Mouse (Mus musculus): ENCODE measurements at regions not wholly inside any gene's neighbourhood (a gene's known extent, or its start where the extent isn't known, plus 50 kb on each side); places are given as distances from the start of the nearest gene placed in this dataset.

DNA sequence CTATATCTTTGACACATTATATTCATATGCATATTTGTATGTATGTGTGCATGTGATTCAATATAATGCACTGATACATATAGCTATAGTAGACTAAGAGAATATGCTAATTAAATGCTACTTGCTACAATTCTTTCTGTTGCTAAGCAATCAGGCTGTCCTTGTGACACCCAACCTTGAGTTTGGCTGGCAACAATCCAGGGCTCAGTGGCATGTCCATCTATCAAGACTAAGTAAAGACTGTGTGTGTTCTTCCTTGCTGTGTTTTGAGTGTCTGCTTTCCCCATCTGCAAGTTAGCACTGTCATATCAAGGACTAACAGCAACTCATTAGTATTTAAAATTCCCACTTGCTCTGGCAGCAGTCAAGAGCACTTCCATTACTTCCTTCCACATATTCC, 301.2 kb upstream of the Chl1 start:
- H3K27ac ChIP-seq (ENCODE audit: low read length) = no peak overlapping the region
- H3K27me3 ChIP-seq (replicated peaks; ENCODE audit: insufficient read depth, low read length) = no peaks in the 10 kb centered on the region
- no peaks in the 10 kb centered on the region for H3K9me3 ChIP-seq (ENCODE audit: low read length)
- H3K4me2 ChIP-seq (replicated peaks; ENCODE audit: low read depth, low read length) = no peak overlapping the region
- ATAC-seq = no peak
- no peaks in the 10 kb centered on the region for H3K36me3 ChIP-seq (ENCODE audit: insufficient read depth, low read length)
- H3K4me3 ChIP-seq (ENCODE audit: low read depth, low read length) = no peak overlapping the region
- TF ChIP-seq CTCF (IDR thresholded peaks at IDR 0.05) = no peak
- no peak for TF ChIP-seq EP300 (IDR thresholded peaks at IDR 0.05)
- no peak for DNase-seq (ENCODE audit: low spot score)
- no peaks in the 10 kb centered on the region for H3K4me1 ChIP-seq (ENCODE audit: insufficient read depth, low read depth, low read length)
- no peak overlapping the region for H3K9ac ChIP-seq (replicated peaks; ENCODE audit: low read depth)

GRCm38 (mm10) chr6:103213160-103213559, 297.2 kb upstream of the Chl1 start:
- Histone ChIP-seq H3K4me3 (ENCODE audit: low read depth, low read length) (no peak overlapping the region), H3K27ac (ENCODE audit: low read length) (no peak overlapping the region), H3K36me3 (ENCODE audit: insufficient read depth, low read length) (no peaks in the 10 kb centered on the region), H3K4me2 (replicated peaks; ENCODE audit: low read depth, low read length) (no peak overlapping the region), H3K27me3 (replicated peaks; ENCODE audit: insufficient read depth, low read length) (no peaks in the 10 kb centered on the region), H3K4me1 (ENCODE audit: insufficient read depth, low read depth, low read length) (no peaks in the 10 kb centered on the region), H3K9ac (replicated peaks; ENCODE audit: low read depth) (no peak overlapping the region), H3K9me3 (ENCODE audit: low read length) (no peaks in the 10 kb centered on the region)
- no peak for TF ChIP-seq CTCF (IDR thresholded peaks at IDR 0.05)
- no peak for TF ChIP-seq EP300 (IDR thresholded peaks at IDR 0.05)
- WGBS = 36% methylated on average over 6 of the region's 6 CpGs
- no peak; the same call in 1 of the 2 replicates for ATAC-seq
- DNase-seq (ENCODE audit: low spot score) = peak; percentile 9

GRCm38 (mm10) chr6:103236896-103237295, 273.5 kb upstream of the Chl1 start:
- TF ChIP-seq CTCF (IDR thresholded peaks at IDR 0.05) (no peak), EP300 (IDR thresholded peaks at IDR 0.05) (no peak)
- Histone ChIP-seq H3K27me3 (replicated peaks; ENCODE audit: insufficient read depth, low read length) (no peaks in the 10 kb centered on the region), H3K36me3 (ENCODE audit: insufficient read depth, low read length) (no peaks in the 10 kb centered on the region), H3K27ac (ENCODE audit: low read length) (no peak overlapping the region), H3K4me1 (ENCODE audit: insufficient read depth, low read depth, low read length) (no peaks in the 10 kb centered on the region), H3K9me3 (ENCODE audit: low read length) (no peaks in the 10 kb centered on the region), H3K4me3 (ENCODE audit: low read depth, low read length) (no peak overlapping the region), H3K4me2 (replicated peaks; ENCODE audit: low read depth, low read length) (no peak overlapping the region), H3K9ac (replicated peaks; ENCODE audit: low read depth) (no peak overlapping the region)
- DNase-seq (ENCODE audit: low spot score) (no peak), ATAC-seq (no peak)

DNA sequence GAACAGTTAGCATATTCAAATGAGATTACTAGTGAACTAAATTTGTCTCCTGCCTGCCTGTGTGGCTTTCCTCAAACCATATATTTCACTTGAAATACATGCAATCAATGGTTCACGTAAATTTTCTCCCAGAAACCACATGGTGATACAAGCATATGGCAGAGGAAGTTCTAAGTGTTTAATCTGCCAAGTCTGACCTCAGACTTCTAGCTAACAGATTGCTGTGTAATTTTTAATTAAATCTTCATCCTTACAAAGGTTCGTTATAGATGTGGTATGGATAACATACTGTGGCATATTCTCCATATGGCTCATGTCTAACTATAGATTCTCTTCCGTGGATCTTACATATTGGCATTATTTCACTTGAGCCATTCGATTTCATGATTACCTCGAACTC, 241.4 kb upstream of the Chl1 start:
- H3K27ac ChIP-seq (ENCODE audit: low read length) = no peak overlapping the region
- no peaks in the 10 kb centered on the region for H3K9me3 ChIP-seq (ENCODE audit: low read length)
- H3K4me3 ChIP-seq (ENCODE audit: low read depth, low read length) = no peak overlapping the region
- no peaks in the 10 kb centered on the region for H3K4me1 ChIP-seq (ENCODE audit: insufficient read depth, low read depth, low read length)
- DNase-seq (ENCODE audit: low spot score) (no peak), ATAC-seq (no peak)
- no peaks in the 10 kb centered on the region for H3K27me3 ChIP-seq (replicated peaks; ENCODE audit: insufficient read depth, low read length)
- WGBS = 79% methylated on average over 5 of the region's 5 CpGs
- TF ChIP-seq EP300 (IDR thresholded peaks at IDR 0.05) (no peak), CTCF (IDR thresholded peaks at IDR 0.05) (no peak)
- no peaks in the 10 kb centered on the region for H3K36me3 ChIP-seq (ENCODE audit: insufficient read depth, low read length)
- H3K4me2 ChIP-seq (replicated peaks; ENCODE audit: low read depth, low read length) = no peak overlapping the region
- H3K9ac ChIP-seq (replicated peaks; ENCODE audit: low read depth) = no peak overlapping the region

- no peak for TF ChIP-seq EP300 (IDR thresholded peaks at IDR 0.05)
- TF ChIP-seq CTCF (IDR thresholded peaks at IDR 0.05) = no peak
- no peak overlapping the region for H3K4me2 ChIP-seq (replicated peaks; ENCODE audit: low read depth, low read length)
- no peaks in the 10 kb centered on the region for H3K4me1 ChIP-seq (ENCODE audit: insufficient read depth, low read depth, low read length)
- H3K36me3 ChIP-seq (ENCODE audit: insufficient read depth, low read length) = no peaks in the 10 kb centered on the region
- WGBS = 58% methylated on average over 3 of the region's 3 CpGs
- no peak for DNase-seq (ENCODE audit: low spot score)
- H3K4me3 ChIP-seq (ENCODE audit: low read depth, low read length) = no peak overlapping the region
- H3K9ac ChIP-seq (replicated peaks; ENCODE audit: low read depth) = no peak overlapping the region
- H3K27ac ChIP-seq (ENCODE audit: low read length) = no peak overlapping the region
- H3K9me3 ChIP-seq (ENCODE audit: low read length) = no peaks in the 10 kb centered on the region
- no peak for ATAC-seq
- no peaks in the 10 kb centered on the region for H3K27me3 ChIP-seq (replicated peaks; ENCODE audit: insufficient read depth, low read length)
Observed at GRCm38 (mm10) chr6:103272216-103272615, 238.2 kb upstream of the Chl1 start.

GRCm38 (mm10) chr6:103275071-103275470, 235.3 kb upstream of the Chl1 start:
- TF ChIP-seq CTCF (IDR thresholded peaks at IDR 0.05) (no peak), EP300 (IDR thresholded peaks at IDR 0.05) (no peak)
- no peaks in the 10 kb centered on the region for H3K9me3 ChIP-seq (ENCODE audit: low read length)
- WGBS = 51% methylated on average over 4 of the region's 4 CpGs
- H3K4me1 ChIP-seq (ENCODE audit: insufficient read depth, low read depth, low read length) = no peaks in the 10 kb centered on the region
- no peak overlapping the region for H3K4me2 ChIP-seq (replicated peaks; ENCODE audit: low read depth, low read length)
- no peak overlapping the region for H3K9ac ChIP-seq (replicated peaks; ENCODE audit: low read depth)
- H3K27me3 ChIP-seq (replicated peaks; ENCODE audit: insufficient read depth, low read length) = no peaks in the 10 kb centered on the region
- ATAC-seq = no peak
- H3K36me3 ChIP-seq (ENCODE audit: insufficient read depth, low read length) = no peaks in the 10 kb centered on the region
- H3K27ac ChIP-seq (ENCODE audit: low read length) = no peak overlapping the region
- no peak for DNase-seq (ENCODE audit: low spot score)
- H3K4me3 ChIP-seq (ENCODE audit: low read depth, low read length) = no peak overlapping the region

DNA sequence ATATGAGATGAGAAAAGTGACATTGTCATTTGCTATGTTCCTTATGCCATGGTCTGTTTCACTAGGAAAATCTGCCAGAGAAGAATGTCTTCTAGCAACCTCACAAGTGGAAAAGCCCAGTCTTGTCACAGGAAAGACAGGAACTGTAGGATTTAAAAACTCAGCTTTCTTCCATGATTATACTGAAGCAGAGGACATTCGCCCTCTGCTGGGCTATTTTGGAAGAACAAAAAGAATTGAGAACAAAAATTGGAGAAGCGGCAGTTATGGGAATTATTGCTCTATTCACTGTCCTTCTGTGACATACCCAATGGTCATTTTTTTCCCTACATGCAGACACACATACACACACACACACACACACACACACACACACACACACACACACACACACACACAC, 234.9 kb upstream of the Chl1 start:
- H3K36me3 ChIP-seq (ENCODE audit: insufficient read depth, low read length) = no peaks in the 10 kb centered on the region
- H3K4me2 ChIP-seq (replicated peaks; ENCODE audit: low read depth, low read length) = no peak overlapping the region
- H3K27me3 ChIP-seq (replicated peaks; ENCODE audit: insufficient read depth, low read length) = no peaks in the 10 kb centered on the region
- no peak overlapping the region for H3K27ac ChIP-seq (ENCODE audit: low read length)
- DNase-seq (ENCODE audit: low spot score) (no peak), ATAC-seq (no peak)
- H3K4me3 ChIP-seq (ENCODE audit: low read depth, low read length) = no peak overlapping the region
- 29% methylated on average over 2 of the region's 2 CpGs for WGBS
- H3K9ac ChIP-seq (replicated peaks; ENCODE audit: low read depth) = no peak overlapping the region
- peak; percentile 41 for TF ChIP-seq CTCF (IDR thresholded peaks at IDR 0.05)
- TF ChIP-seq EP300 (IDR thresholded peaks at IDR 0.05) = no peak
- no peaks in the 10 kb centered on the region for H3K9me3 ChIP-seq (ENCODE audit: low read length)
- no peaks in the 10 kb centered on the region for H3K4me1 ChIP-seq (ENCODE audit: insufficient read depth, low read depth, low read length)

Data from lung, postnatal 0 days (tissue).